Mouse (Mus musculus): ENCODE measurements around the gene Atp7b. TPM values are rescaled to one million over a fixed set of nuclear protein-coding genes. Genes with fewer than 3 reads are reported as not detected.

The Atp7b gene
- total and polyA plus RNA-seq, 2 experiments from 2014 or later = 0.12 to 0.50 TPM

DNA sequence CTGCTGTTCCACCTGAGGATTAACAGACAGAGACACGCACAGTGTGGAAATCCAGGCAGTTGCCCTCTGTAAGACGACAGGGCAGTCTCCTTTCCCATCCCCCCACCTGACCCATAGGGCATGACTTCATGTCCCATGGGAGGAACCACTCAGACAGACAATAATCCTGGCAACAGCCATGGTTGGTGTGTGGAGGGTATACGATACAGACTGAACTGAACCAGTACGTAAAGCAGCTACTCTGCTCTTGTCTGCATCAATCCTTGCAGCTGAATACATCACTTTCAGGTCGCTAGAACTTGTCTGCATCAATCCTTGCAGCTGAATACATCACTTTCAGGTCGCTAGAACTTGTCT, 20.0 kb downstream of the Atp7b start:
- no peak overlapping the region for H3K9ac ChIP-seq (replicated peaks; ENCODE audit: low read depth, low read length)
- H3K4me3 ChIP-seq (ENCODE audit: low read depth, low read length) = no peak overlapping the region
- no peak overlapping the region for H3K4me2 ChIP-seq (ENCODE audit: low read depth, low read length)
- H3K9me3 ChIP-seq (replicated peaks; ENCODE audit: control insufficient read depth, low read length) = no peaks in the 10 kb centered on the region
- no peak for TF ChIP-seq EP300 (IDR thresholded peaks at IDR 0.05; ENCODE audit: low read depth)
- no peak for TF ChIP-seq CTCF (IDR thresholded peaks at IDR 0.05; ENCODE audit: low read depth)
- H3K27ac ChIP-seq (ENCODE audit: low read depth) = no peak overlapping the region
- H3K27me3 ChIP-seq (ENCODE audit: control insufficient read depth, insufficient read depth, low read length) = no peaks in the 10 kb centered on the region
- ATAC-seq (ENCODE audit: insufficient read depth, low read depth) (no peak), DNase-seq (ENCODE audit: low spot score) (no peak)
- no peaks in the 10 kb centered on the region for H3K4me1 ChIP-seq (ENCODE audit: control insufficient read depth, insufficient read depth)
- 43% methylated on average over 6 of the region's 6 CpGs for WGBS
- H3K36me3 ChIP-seq (replicated peaks; ENCODE audit: control insufficient read depth, insufficient read depth, low read length) = no peaks in the 10 kb centered on the region

DNA sequence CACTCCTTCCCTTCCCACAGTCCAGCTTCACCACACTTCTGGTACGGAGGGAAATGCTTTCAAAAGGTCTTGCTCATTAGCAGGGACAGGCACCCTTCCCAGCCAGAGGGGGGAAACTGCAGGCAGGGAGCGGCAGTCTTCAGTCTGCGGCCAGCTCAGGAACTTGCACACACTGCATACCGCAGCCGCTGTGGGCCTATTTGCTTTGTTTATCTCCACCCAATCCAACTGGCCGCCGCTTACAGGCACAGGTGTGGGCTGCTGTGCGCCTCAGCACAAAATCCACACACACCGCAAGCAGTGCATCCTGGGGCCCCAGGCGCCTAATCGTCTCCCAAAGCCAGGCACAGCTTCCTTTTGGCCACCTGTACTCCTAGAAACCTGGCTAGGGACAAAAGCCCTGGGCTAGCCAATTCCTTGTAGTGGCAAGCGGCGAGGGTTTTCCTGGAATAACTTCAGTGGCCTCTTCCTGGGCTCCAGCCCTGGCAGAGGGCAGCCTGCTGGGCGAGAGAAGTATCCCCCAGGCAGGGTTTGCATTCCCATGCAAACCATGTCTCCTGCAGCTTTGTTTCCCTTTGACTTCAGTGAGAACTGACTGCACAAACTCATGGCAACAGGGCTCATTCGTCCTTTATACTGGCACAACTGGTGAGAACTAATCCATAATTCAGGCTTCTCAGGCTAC, 20.5 kb downstream of the Atp7b start:
- Histone ChIP-seq H3K27me3 (ENCODE audit: control insufficient read depth, insufficient read depth, low read length) (no peaks in the 10 kb centered on the region), H3K9me3 (replicated peaks; ENCODE audit: control insufficient read depth, low read length) (no peaks in the 10 kb centered on the region), H3K4me2 (ENCODE audit: low read depth, low read length) (no peak overlapping the region), H3K4me3 (ENCODE audit: low read depth, low read length) (no peak overlapping the region), H3K36me3 (replicated peaks; ENCODE audit: control insufficient read depth, insufficient read depth, low read length) (no peaks in the 10 kb centered on the region), H3K9ac (replicated peaks; ENCODE audit: low read depth, low read length) (no peak overlapping the region), H3K4me1 (ENCODE audit: control insufficient read depth, insufficient read depth) (no peaks in the 10 kb centered on the region), H3K27ac (ENCODE audit: low read depth) (no peak overlapping the region)
- DNase-seq (ENCODE audit: low spot score) (no peak), ATAC-seq (ENCODE audit: insufficient read depth, low read depth) (no peak)
- WGBS = 19% methylated on average over 15 of the region's 15 CpGs
- TF ChIP-seq CTCF (IDR thresholded peaks at IDR 0.05; ENCODE audit: low read depth) (no peak), EP300 (IDR thresholded peaks at IDR 0.05; ENCODE audit: low read depth) (no peak)

DNA sequence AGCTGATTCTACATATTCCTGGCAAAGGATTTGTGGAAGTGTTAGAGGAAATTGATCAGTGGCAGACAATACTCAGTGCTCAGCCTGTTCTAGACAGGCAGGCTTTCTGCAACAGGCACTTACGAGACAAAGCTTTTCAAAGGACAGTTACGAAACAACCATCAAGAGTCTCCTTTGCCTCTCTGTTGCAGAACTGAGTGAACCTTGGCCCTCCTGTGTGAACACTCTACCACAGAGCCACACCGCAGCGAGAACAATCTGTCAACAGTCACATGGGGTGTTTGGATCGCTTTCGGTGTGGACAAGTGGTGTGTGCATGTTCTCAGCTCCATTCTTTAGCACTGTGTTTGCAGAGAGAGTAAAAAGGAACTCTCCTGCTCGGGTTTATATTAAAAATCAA, 23.1 kb downstream of the Atp7b start:
- H3K27ac ChIP-seq (ENCODE audit: low read depth) = no peak overlapping the region
- H3K36me3 ChIP-seq (replicated peaks; ENCODE audit: control insufficient read depth, insufficient read depth, low read length) = no peaks in the 10 kb centered on the region
- WGBS = 45% methylated on average over 7 of the region's 7 CpGs
- TF ChIP-seq CTCF (IDR thresholded peaks at IDR 0.05; ENCODE audit: low read depth) (no peak), EP300 (IDR thresholded peaks at IDR 0.05; ENCODE audit: low read depth) (no peak)
- no peak overlapping the region for H3K9ac ChIP-seq (replicated peaks; ENCODE audit: low read depth, low read length)
- H3K4me1 ChIP-seq (ENCODE audit: control insufficient read depth, insufficient read depth) = no peaks in the 10 kb centered on the region
- no peak overlapping the region for H3K4me3 ChIP-seq (ENCODE audit: low read depth, low read length)
- no peak for ATAC-seq (ENCODE audit: insufficient read depth, low read depth)
- H3K4me2 ChIP-seq (ENCODE audit: low read depth, low read length) = no peak overlapping the region
- no peaks in the 10 kb centered on the region for H3K27me3 ChIP-seq (ENCODE audit: control insufficient read depth, insufficient read depth, low read length)
- H3K9me3 ChIP-seq (replicated peaks; ENCODE audit: control insufficient read depth, low read length) = no peaks in the 10 kb centered on the region
- no peak for DNase-seq (ENCODE audit: low spot score)

DNA sequence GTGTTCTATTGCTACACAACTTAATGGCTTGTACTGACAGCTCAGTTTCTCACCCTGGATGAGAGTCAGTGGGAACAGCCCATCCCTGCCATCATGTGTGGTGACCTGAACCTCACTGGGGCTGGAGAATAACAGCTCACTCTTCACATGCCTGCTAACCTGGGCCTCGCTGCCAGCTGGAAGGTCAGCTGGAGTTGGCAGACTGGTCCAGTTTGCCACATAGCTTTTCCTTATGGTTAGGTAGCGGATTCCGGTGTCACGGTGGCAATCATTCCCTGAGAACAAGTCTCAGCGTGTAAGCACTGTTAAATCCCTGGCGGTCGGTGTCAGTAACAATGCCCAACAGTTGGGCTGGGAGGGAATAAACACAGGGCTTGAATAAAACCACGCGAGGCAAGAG, 24.0 kb downstream of the Atp7b start:
- H3K9ac ChIP-seq (replicated peaks; ENCODE audit: low read depth, low read length) = no peak overlapping the region
- H3K9me3 ChIP-seq (replicated peaks; ENCODE audit: control insufficient read depth, low read length) = no peaks in the 10 kb centered on the region
- WGBS = 89% methylated on average over 9 of the region's 9 CpGs
- DNase-seq (ENCODE audit: low spot score) (no peak), ATAC-seq (ENCODE audit: insufficient read depth, low read depth) (no peak)
- no peak overlapping the region for H3K27ac ChIP-seq (ENCODE audit: low read depth)
- no peaks in the 10 kb centered on the region for H3K4me1 ChIP-seq (ENCODE audit: control insufficient read depth, insufficient read depth)
- H3K4me2 ChIP-seq (ENCODE audit: low read depth, low read length) = no peak overlapping the region
- no peaks in the 10 kb centered on the region for H3K27me3 ChIP-seq (ENCODE audit: control insufficient read depth, insufficient read depth, low read length)
- TF ChIP-seq EP300 (IDR thresholded peaks at IDR 0.05; ENCODE audit: low read depth) = no peak
- no peak for TF ChIP-seq CTCF (IDR thresholded peaks at IDR 0.05; ENCODE audit: low read depth)
- no peaks in the 10 kb centered on the region for H3K36me3 ChIP-seq (replicated peaks; ENCODE audit: control insufficient read depth, insufficient read depth, low read length)
- no peak overlapping the region for H3K4me3 ChIP-seq (ENCODE audit: low read depth, low read length)

DNA sequence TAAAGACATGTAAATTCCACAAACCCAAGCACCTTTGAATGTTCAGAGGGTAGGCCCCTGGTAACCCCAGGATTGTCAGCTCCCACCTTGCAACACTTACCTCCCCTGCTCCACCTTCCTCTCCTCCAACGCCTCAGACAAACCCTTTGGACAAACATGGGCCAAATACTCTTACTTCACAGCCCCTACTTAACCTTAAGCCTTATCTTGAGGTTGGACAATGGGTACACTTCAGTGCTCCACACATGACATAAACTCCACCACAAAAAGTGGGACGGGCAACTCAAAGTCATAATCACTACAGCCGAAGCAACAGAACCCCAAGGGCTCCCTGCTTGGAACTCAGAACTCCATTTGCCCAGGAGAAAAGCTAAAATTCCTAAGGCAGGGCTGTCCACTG, 29.1 kb downstream of the Atp7b start:
- Histone ChIP-seq H3K36me3 (replicated peaks; ENCODE audit: control insufficient read depth, insufficient read depth, low read length) (no peaks in the 10 kb centered on the region), H3K9me3 (replicated peaks; ENCODE audit: control insufficient read depth, low read length) (no peaks in the 10 kb centered on the region), H3K4me3 (ENCODE audit: low read depth, low read length) (no peak overlapping the region), H3K9ac (replicated peaks; ENCODE audit: low read depth, low read length) (no peak overlapping the region), H3K27ac (ENCODE audit: low read depth) (no peak overlapping the region), H3K4me2 (ENCODE audit: low read depth, low read length) (no peak overlapping the region), H3K4me1 (ENCODE audit: control insufficient read depth, insufficient read depth) (no peaks in the 10 kb centered on the region), H3K27me3 (ENCODE audit: control insufficient read depth, insufficient read depth, low read length) (no peaks in the 10 kb centered on the region)
- ATAC-seq (ENCODE audit: insufficient read depth, low read depth) (no peak), DNase-seq (ENCODE audit: low spot score) (no peak)
- no peak for TF ChIP-seq CTCF (IDR thresholded peaks at IDR 0.05; ENCODE audit: low read depth)
- TF ChIP-seq EP300 (IDR thresholded peaks at IDR 0.05; ENCODE audit: low read depth) = no peak
- WGBS = 62% methylated on average over 3 of the region's 3 CpGs

DNA sequence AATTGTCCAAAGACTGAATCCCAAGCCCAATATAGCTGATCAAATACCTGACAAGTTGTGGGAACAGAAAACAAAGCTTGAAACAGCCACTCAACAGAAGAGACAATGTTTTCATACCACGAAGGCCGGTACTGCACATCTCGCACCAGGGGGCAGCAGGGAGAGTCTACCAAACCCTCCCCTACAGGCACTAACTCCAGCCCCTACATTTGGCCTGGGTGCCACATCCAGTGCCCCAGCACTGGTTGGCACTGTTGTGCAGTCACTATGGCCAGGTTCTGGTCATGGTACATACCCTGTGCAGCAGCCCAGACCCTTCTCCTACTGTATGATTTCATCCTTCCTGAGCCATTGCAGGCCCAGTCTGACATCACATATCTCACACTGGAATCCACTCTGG, 31.1 kb downstream of the Atp7b start:
- Histone ChIP-seq H3K4me1 (ENCODE audit: control insufficient read depth, insufficient read depth) (no peaks in the 10 kb centered on the region), H3K4me2 (ENCODE audit: low read depth, low read length) (no peak overlapping the region), H3K36me3 (replicated peaks; ENCODE audit: control insufficient read depth, insufficient read depth, low read length) (no peaks in the 10 kb centered on the region), H3K9me3 (replicated peaks; ENCODE audit: control insufficient read depth, low read length) (no peaks in the 10 kb centered on the region), H3K27ac (ENCODE audit: low read depth) (no peak overlapping the region), H3K27me3 (ENCODE audit: control insufficient read depth, insufficient read depth, low read length) (no peaks in the 10 kb centered on the region), H3K4me3 (ENCODE audit: low read depth, low read length) (no peak overlapping the region), H3K9ac (replicated peaks; ENCODE audit: low read depth, low read length) (no peak overlapping the region)
- TF ChIP-seq CTCF (IDR thresholded peaks at IDR 0.05; ENCODE audit: low read depth) = peak; percentile 17; the same call in 1 of the 2 replicates
- TF ChIP-seq EP300 (IDR thresholded peaks at IDR 0.05; ENCODE audit: low read depth) = no peak
- DNase-seq (ENCODE audit: low spot score) = no peak
- no peak for ATAC-seq (ENCODE audit: insufficient read depth, low read depth)
- WGBS = 84% methylated on average over 3 of the region's 3 CpGs
